In the genomic region with DNA sequence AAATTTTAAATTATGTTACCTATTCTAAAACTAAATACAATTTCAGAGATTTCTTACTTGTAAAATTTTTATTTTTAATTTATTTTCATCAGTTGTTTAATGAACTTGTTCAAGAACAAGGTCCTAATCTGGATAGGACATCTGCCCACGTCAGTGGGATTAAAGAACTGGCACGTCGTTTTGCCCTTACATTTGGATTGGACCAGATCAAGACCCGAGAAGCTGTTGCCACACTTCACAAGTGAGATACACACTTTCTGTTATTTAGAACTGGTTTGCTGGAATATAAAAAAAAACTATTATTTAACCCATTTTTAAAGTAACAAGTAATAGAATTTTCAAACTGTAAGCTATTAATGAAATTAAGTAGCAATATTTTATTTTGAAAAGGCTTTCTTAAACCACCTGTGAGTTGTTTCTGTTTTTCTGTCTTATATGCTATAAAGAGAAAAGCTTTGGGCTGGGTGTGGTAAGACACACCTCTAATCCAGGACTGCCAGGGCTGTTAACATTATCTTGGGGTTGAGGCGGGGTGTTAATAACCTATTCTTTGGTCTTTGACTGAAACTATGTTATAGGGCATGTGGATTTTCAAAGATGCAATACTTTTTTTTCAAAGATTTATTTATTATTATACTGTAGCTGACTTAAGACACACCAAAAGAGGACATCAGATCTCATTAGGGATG, we compare ENCODE assay signal across 21 mouse cellular contexts.
"Had no signal": no experiment of that assay in that cellular context is flagged by ENCODE, and none has a peak within 500 bp of the region (broad histone marks: within the 10 kb centered on the region; RNA-seq: fewer than 3 reads in every experiment).

No protein-coding gene starts in this region.

- H3K9me3 ChIP-seq: liver, embryonic 15.5 days; megakaryocyte, embryonic 14.5 days; midbrain, embryonic 10.5 days; midbrain, embryonic 12.5 days; neural tube, embryonic 13.5 days; neural tube, embryonic 15.5 days had no signal

- DNase-seq: lung, adult 18-20 months; lung, embryonic 14.5 days; lung, postnatal 10 days; lung, postnatal 4 days; midbrain, embryonic 14.5 days; retina, postnatal 1 day; right cerebral cortex, adult 18-20 months; right cerebral cortex, postnatal 25 days; right cerebral cortex, postnatal 4 days; spleen, adult 18-20 months; thymus, adult 18-20 months; thymus, postnatal 14 days; thymus, postnatal 4 days had no signal

- H3K27me3 ChIP-seq: liver, embryonic 15.5 days; megakaryocyte, embryonic 14.5 days; midbrain, embryonic 12.5 days; neural tube, embryonic 13.5 days; neural tube, embryonic 15.5 days had no signal

- H3K4me3 ChIP-seq: liver, embryonic 15.5 days; megakaryocyte, embryonic 14.5 days; midbrain, embryonic 10.5 days; midbrain, embryonic 12.5 days; myocyte; neural tube, embryonic 13.5 days; neural tube, embryonic 15.5 days had no signal

- H3K4me2 ChIP-seq: liver, embryonic 15.5 days; lung, embryonic 14.5 days; midbrain, embryonic 12.5 days; neural tube, embryonic 13.5 days; neural tube, embryonic 15.5 days had no signal

- H3K27ac ChIP-seq: liver, embryonic 15.5 days; midbrain, embryonic 10.5 days; midbrain, embryonic 12.5 days; neural tube, embryonic 13.5 days; neural tube, embryonic 15.5 days had no signal

- ATAC-seq: midbrain, embryonic 16.5 days had no signal

- H3K9ac ChIP-seq: liver, embryonic 15.5 days; lung, embryonic 14.5 days; midbrain, embryonic 12.5 days; neural tube, embryonic 13.5 days; neural tube, embryonic 15.5 days had no signal

- H3K4me1 ChIP-seq: liver, embryonic 15.5 days; midbrain, embryonic 10.5 days; midbrain, embryonic 12.5 days; neural tube, embryonic 13.5 days; neural tube, embryonic 15.5 days had no signal
